Mouse (Mus musculus): ENCODE measurements around the gene Gpr37l1. TPM values are rescaled to one million over a fixed set of nuclear protein-coding genes. Genes with fewer than 3 reads are reported as not detected.

The Gpr37l1 gene
- polyA plus RNA-seq (2015; fragmentation: Nextera tagmentation; extraction: Ambion mirVana), result 0.13 and 0.17 TPM in 2 replicates

DNA sequence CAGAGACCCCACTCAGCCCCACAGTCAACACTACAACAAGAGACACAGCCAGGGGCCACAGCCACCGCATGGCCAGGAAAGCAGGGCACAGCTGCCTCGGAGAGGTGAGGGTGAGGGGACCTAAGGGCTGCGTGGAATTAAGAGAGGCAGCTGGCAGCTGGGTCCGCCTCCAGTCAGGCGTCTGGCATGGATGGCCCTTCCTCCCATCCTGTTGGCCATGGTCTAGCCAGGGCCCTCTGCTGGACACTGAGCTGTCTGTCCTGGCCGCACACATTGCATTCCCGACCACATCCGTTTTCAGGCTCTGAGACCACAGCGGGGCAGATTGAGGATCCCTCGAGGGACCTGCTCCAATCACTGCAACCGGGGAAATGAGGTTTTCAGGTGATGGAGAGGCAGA is at the start of gene Gpr37l1:
Gene Gpr37l1 (minus strand): TSS at position 247 of the 400 bp plus-strand sequence.
- Histone ChIP-seq H3K9me3 (no peaks in the 10 kb centered on the region), H3K9ac (replicated peaks) (no peak within 1 kb of the TSS), H3K4me1 (replicated peaks) (0 out of 2 replicates have a peak, but pooled peaks cover 4% of the 10 kb centered on the region), H3K4me2 (replicated peaks) (no peak within 1 kb of the TSS), H3K4me3 (replicated peaks) (no peak within 1 kb of the TSS), H3K27ac (no peak within 1 kb of the TSS), H3K27me3 (no peaks in the 10 kb centered on the region), H3K36me3 (no peaks in the 10 kb centered on the region)
- ATAC-seq, result no peak
- WGBS, result 68% methylated on average over 11 of the region's 11 CpGs

DNA sequence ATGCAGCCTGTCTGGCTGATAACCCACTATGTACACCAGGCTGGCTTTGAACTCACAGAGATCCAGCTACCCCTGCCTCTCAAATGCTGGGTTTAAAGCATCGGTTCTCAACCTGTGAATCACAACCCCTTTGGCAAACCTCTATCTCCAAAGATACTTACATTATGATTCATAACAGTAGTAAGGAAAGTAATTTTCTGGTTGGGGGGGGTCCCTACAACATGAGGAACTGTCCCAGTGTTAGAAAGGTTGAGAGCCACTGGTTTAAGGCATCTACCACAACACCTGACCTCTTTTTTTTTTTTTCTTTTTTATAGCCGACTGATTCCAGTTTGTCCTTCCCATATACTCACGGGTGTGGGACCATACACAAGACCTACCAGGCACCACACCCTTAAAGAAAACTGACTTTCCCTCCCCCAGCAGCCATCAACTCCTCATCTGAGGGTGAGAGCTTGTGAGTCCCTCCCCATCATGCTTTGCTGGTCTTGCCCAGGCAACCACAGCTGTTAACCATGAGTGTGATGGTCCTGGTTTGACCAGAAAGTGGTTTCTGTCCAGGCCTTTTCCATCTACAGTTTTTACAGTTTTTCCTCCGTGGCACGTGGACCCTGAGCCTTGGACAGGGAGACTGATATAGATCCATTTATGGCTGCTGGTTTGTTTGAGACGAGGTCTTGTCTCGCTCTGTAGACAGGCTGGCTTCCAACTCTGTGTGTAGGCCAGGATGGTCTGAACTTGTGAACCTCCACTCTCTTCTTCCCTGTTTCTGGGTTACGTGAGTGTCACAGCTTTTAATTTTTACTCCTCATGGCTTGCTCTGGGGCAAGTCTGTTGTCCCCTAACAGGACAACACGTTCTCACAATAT is 46.5 kb upstream of the Gpr37l1 start:
- WGBS, result 88% methylated on average over 9 of the region's 9 CpGs
- ATAC-seq, result no peak

DNA sequence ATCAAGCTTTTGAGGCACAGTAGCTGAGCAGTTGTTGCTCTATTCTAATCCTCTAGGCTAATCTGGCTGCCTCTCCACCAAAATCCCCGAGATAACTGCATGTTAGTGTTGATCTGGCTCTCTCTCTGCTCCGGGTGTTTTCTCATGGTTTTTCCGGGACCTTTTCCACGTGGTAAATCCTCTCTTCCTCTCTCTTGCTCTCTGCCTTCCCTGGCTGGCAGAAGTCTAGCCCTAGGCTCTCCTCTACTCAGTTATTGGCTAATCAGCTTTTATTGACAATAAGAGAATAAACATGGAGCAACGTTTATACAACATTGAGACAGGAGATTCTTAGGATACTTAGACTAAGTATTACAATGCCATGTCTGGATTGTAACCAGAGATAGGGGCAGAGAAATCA is 42.9 kb upstream of the Gpr37l1 start:
- WGBS, result 39% methylated on average over 5 of the region's 5 CpGs
- no peaks in the 10 kb centered on the region for H3K4me1 ChIP-seq (replicated peaks)
- no peaks in the 10 kb centered on the region for H3K9me3 ChIP-seq
- no peak overlapping the region for H3K4me3 ChIP-seq (replicated peaks)
- no peaks in the 10 kb centered on the region for H3K36me3 ChIP-seq
- H3K9ac ChIP-seq (replicated peaks), result no peak overlapping the region
- no peak for ATAC-seq
- H3K27ac ChIP-seq, result no peak overlapping the region
- H3K4me2 ChIP-seq (replicated peaks), result no peak overlapping the region
- no peaks in the 10 kb centered on the region for H3K27me3 ChIP-seq

More for the DNA sequence above, 46.5 kb upstream of the Gpr37l1 start:
- no peak overlapping the region for H3K4me3 ChIP-seq (replicated peaks)
- H3K9ac ChIP-seq (replicated peaks), result no peak overlapping the region
- H3K4me1 ChIP-seq (replicated peaks), result no peaks in the 10 kb centered on the region
- no peak overlapping the region for H3K27ac ChIP-seq
- H3K4me2 ChIP-seq (replicated peaks), result no peak overlapping the region
- H3K9me3 ChIP-seq, result no peaks in the 10 kb centered on the region
- no peaks in the 10 kb centered on the region for H3K27me3 ChIP-seq
- H3K36me3 ChIP-seq, result no peaks in the 10 kb centered on the region

DNA sequence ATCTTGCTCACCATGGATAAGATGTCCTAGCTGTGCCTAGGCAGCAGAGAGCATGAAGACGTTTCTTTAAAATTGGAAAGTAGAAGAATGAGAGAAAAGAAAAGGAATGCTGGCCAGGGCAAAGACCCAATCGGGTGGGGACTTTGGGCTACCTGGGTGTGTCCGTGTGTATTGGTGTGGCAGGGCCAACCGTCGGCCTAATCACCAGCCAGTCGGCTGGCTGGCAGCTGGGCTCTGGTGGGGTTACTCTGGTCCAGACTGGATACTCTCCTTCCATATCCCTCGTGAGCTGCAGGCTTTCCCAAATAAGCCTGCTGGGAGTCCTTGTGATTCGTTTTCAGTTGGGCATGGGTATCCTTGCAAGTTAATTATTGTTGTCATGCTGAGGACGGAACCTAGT is 41.2 kb upstream of the Gpr37l1 start:
- no peaks in the 10 kb centered on the region for H3K27me3 ChIP-seq
- H3K9ac ChIP-seq (replicated peaks), result no peak overlapping the region
- H3K4me2 ChIP-seq (replicated peaks), result no peak overlapping the region
- ATAC-seq, result no peak
- H3K4me3 ChIP-seq (replicated peaks), result no peak overlapping the region
- H3K27ac ChIP-seq, result no peak overlapping the region
- 0 out of 2 replicates have a peak, but pooled peaks cover 5% of the 10 kb centered on the region for H3K4me1 ChIP-seq (replicated peaks)
- no peaks in the 10 kb centered on the region for H3K36me3 ChIP-seq
- WGBS, result 77% methylated on average over 9 of the region's 9 CpGs
- H3K9me3 ChIP-seq, result no peaks in the 10 kb centered on the region

DNA sequence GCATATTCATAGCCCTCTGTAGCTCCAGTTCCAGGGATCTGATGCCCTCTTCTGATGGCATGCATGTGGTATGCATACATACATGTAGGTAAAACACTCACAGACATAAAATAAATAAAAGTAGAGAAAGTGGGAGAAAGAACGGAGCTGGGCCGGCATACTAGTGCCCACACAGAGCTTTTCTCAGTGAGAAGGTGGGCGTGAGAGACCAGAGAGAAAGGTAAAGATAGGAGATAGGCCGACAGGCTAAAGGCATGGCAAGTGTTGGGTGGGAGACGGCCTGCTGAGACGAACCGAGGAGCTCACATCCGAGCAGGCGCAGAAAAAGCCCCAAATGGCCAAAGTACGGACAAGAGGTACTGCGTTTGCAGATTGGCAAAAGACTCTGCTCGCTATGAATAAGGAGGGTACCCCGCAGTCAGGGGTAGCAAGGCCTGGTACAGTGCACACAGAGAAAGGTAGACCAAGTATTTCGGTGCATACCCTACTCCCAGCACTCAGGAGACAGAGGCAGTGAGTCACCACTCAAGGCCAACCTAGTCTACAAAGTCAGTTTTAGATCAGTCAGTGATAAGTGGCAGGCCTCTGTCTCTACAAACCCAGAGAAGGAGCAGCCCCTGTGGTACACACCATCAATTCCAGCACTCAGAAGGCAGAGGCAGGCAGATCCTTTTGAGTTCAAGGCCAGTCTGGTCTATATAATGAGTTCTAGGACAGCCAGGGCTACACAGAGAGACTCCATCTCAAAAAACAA is 39.3 kb upstream of the Gpr37l1 start:
- no peak for ATAC-seq
- H3K9ac ChIP-seq (replicated peaks), result no peak overlapping the region
- H3K4me3 ChIP-seq (replicated peaks), result no peak overlapping the region
- H3K36me3 ChIP-seq, result no peaks in the 10 kb centered on the region
- 0 out of 2 replicates have a peak, but pooled peaks cover 5% of the 10 kb centered on the region for H3K4me1 ChIP-seq (replicated peaks)
- H3K27me3 ChIP-seq, result no peaks in the 10 kb centered on the region
- H3K27ac ChIP-seq, result no peak overlapping the region
- no peaks in the 10 kb centered on the region for H3K9me3 ChIP-seq
- H3K4me2 ChIP-seq (replicated peaks), result no peak overlapping the region
- 93% methylated on average over 14 of the region's 14 CpGs for WGBS

DNA sequence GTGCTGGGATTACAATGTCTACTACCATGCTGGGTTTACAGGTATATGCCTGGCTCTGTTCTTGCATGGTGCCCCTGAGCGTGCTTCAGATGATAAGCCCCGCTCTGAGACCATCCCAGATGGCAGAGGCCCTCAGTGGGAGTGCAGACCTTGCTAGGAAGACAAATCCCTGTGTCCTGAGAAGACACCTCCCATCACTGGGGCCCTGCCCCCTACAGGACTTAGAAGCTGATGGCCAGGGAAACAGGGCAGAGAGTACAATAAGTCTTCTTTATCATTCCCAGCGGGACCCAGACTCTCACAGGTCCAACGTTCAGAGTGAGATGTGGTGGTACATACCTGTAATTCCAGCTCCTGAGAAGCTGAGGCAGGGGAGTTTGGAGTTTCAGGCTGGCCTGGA is 37.8 kb upstream of the Gpr37l1 start:
- H3K4me1 ChIP-seq (replicated peaks), result 0 out of 2 replicates have a peak, but pooled peaks cover 5% of the 10 kb centered on the region
- no peak for ATAC-seq
- H3K4me3 ChIP-seq (replicated peaks), result no peak overlapping the region
- H3K27ac ChIP-seq, result no peak overlapping the region
- no peaks in the 10 kb centered on the region for H3K36me3 ChIP-seq
- H3K9me3 ChIP-seq, result no peaks in the 10 kb centered on the region
- 58% methylated on average over 4 of the region's 4 CpGs for WGBS
- H3K9ac ChIP-seq (replicated peaks), result no peak overlapping the region
- H3K27me3 ChIP-seq, result no peaks in the 10 kb centered on the region
- H3K4me2 ChIP-seq (replicated peaks), result no peak overlapping the region

DNA sequence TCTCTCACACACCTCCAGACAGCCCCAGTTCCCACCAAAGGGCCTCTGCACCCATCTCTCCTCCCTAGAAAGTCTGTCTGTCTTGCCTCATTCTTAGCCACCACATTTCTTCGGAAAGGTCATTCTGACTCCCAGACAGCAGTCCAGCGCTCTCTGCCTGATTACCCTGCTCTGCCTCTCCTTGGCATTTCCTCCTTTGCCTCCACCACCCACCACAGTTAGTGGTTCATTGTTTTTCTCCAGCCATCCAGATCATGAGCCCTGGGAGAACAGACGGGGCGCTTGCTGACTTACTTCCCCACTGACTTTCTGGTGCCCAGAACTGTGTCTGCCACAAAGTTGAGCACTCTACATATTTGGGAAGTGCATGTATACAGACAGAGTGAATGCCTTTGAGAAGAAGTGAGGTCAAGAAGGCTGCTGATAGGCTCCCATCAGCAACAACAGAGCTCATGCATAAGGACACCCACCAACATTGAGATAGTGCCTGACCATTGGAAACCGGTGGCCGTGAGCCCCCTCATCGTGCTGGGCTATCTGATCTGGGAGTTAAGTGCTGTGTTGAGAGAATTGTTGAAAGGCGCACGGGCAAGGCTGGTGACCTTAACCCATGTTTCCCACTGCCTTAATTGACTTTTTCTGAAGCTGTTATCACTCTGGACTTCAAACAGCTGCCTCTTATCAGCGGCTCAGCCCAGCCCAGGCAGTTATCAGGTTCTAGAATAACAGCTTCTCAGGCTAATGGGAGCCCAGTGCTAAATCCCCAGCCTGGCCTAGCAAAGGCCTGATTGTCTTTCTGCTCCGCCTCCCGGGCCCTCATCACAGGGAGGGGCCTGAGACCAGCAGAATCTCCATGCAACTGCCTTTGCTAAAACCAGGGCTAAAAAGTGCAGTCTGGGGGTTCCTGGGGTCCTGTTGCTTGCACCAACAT is 37.0 kb upstream of the Gpr37l1 start:
- Histone ChIP-seq H3K27me3 (no peaks in the 10 kb centered on the region), H3K4me1 (replicated peaks) (peaks cover 7% of the 10 kb centered on the region), H3K36me3 (no peaks in the 10 kb centered on the region), H3K4me2 (replicated peaks) (no peak overlapping the region), H3K27ac (no peak overlapping the region), H3K4me3 (replicated peaks) (no peak overlapping the region), H3K9me3 (no peaks in the 10 kb centered on the region), H3K9ac (replicated peaks) (no peak overlapping the region)
- WGBS, result 33% methylated on average over 12 of the region's 12 CpGs
- no peak for ATAC-seq

DNA sequence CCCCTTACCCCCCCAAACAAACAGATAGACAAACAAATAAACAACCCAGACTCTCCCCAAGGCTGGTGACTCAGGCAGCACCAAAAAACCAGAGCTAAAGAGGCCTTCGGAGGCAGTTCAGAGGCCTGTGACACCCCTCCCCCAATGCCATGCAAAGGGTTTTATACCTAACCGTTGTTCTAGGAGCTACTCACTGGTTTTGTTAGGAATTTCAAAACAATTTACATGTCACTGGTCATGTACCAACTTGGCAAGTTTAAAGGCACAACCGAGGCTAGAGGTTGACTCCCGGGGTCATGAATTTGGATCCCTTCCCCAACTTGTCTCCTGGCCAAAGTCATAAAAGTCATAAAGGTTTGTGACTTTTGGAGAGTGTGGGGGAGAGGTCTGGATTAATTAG is 32.9 kb upstream of the Gpr37l1 start:
- Histone ChIP-seq H3K9ac (replicated peaks) (no peak overlapping the region), H3K36me3 (no peaks in the 10 kb centered on the region), H3K4me1 (replicated peaks) (peaks cover 20% of the 10 kb centered on the region), H3K9me3 (no peaks in the 10 kb centered on the region), H3K27ac (no peak overlapping the region), H3K4me3 (replicated peaks) (no peak overlapping the region), H3K27me3 (no peaks in the 10 kb centered on the region), H3K4me2 (replicated peaks) (no peak overlapping the region)
- ATAC-seq, result no peak
- WGBS, result 87% methylated on average over 4 of the region's 4 CpGs

DNA sequence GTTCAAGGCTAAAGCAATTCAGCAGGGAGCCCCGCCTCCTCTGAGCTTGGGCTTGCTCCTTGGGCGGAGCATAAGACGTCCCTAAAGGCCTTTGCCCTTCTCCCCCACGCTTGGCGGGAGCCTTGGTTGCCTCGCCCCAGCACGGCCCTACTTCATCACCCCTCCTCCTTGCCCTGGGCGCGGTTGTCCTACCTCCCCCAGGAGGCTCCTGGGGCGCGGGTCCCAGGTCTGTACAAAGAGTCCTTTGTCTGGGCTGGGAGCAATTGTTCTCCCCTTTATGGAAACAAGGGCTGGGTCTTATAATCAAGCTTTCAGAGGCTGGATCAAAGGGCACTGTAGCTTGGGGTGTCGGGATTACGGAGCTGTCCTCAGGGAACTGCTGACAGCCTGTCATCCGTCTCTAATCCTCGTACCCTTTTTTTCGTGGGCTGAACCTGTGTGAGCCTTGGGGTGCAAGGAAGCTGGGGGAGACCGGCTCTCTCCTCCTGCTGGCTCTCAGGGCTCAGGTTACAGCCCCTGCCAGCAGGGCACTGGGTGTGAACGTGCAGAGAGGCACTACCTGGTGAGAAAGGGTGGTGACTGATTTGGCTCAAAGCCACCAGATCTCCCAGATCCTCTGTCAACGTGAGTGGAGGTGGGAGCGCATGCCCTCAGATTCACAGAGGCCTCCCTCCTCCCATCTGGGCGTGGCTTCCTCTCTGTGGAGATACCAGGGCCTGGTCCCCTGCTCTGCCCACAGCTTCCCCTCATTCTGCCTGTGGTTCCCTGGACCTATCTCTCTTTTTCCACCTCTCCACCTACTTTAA is 31.7 kb upstream of the Gpr37l1 start:
- 0 out of 2 replicates have a peak overlapping the region, but pooled peaks have one; percentile 11 for H3K4me3 ChIP-seq (replicated peaks)
- WGBS, result 2% methylated on average over 21 of the region's 21 CpGs

DNA sequence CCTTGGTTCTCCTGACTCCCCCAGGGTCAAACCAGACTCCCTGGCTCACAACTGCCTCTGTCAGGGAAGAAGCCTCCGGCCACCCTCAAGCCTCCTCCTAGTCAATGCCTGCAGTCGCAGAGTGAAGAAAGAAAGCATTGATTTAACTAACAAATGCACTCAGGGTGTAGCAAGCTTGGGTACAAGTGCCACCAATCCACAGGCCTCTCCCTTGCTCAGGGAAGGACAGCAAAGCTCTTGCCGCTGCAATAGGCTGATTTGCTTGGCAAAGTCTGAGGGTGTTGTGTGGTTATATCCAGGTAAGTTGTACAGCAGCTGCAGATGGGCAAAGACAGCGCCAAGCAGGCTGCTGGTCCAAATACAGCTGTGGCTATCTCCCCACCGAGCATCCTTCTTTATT is 30.9 kb upstream of the Gpr37l1 start:
- Histone ChIP-seq H3K4me3 (replicated peaks) (no peak overlapping the region), H3K4me2 (replicated peaks) (no peak overlapping the region; the same call in 1 of the 2 replicates), H3K27ac (no peak overlapping the region), H3K4me1 (replicated peaks) (peaks cover 15% of the 10 kb centered on the region), H3K9ac (replicated peaks) (no peak overlapping the region), H3K9me3 (no peaks in the 10 kb centered on the region), H3K27me3 (no peaks in the 10 kb centered on the region), H3K36me3 (no peaks in the 10 kb centered on the region)
- 24% methylated on average over 5 of the region's 5 CpGs for WGBS
- no peak for ATAC-seq

More for the DNA sequence above, 31.7 kb upstream of the Gpr37l1 start:
- Histone ChIP-seq H3K4me2 (replicated peaks) (peak overlapping the region; percentile 48), H3K27me3 (no peaks in the 10 kb centered on the region), H3K9me3 (no peaks in the 10 kb centered on the region), H3K9ac (replicated peaks) (peak overlapping the region; percentile 4; the same call in 1 of the 2 replicates), H3K27ac (peak overlapping the region; percentile 20), H3K36me3 (no peaks in the 10 kb centered on the region), H3K4me1 (replicated peaks) (peaks cover 15% of the 10 kb centered on the region)
- peak; percentile 72 for ATAC-seq

Data from midbrain, embryonic 13.5 days (tissue).